Mouse (Mus musculus): Measurements from ENCODE around the gene Glb1l.

DNA sequence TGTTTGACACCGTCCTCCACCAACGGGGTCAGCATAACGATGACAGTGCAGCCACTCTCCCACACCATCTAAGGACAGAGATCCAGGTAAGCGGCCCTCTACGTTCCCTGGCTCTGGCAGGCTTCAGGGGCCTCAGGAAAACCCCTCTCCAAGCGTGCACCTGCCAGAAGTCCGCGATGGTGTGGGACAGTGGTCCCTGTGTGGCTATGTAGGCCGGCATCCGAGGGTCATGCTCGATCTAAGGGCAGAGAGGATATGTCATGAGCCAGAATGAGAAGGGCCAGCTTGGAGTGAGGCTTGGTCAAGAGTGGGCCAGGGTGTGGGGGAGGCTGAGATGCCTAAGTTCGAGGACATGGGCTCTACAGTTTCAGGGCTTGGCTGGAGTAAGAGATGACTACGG is 41.7 kb upstream of the Glb1l start:
- TF ChIP-seq CTCF (IDR thresholded peaks at IDR 0.05 in 2 of 3, conservative IDR thresholded peaks at IDR 0.05 in 1 of 3; ENCODE audit: control insufficient read depth in 1 of 3, insufficient read depth in 1 of 3, low read depth in 2 of 3, low read length in 3 of 3, poor library complexity in 1 of 3, severe bottlenecking in 1 of 3) (no peak), EP300 (IDR thresholded peaks at IDR 0.05; ENCODE audit: low read depth in 1 of 2, low read length in 2 of 2) (no peak), USF1 (IDR thresholded peaks at IDR 0.05; ENCODE audit: low read depth, low read length) (no peak), TAL1 (IDR thresholded peaks at IDR 0.05; ENCODE audit: low read length) (no peak), MAZ (IDR thresholded peaks at IDR 0.05; ENCODE audit: low read depth, low read length) (no peak), ZMIZ1 (IDR thresholded peaks at IDR 0.05; ENCODE audit: low read depth, low read length) (no peak), BHLHE40 (IDR thresholded peaks at IDR 0.05; ENCODE audit: borderline replicate concordance, low read depth, low read length) (no peak), MXI1 (IDR thresholded peaks at IDR 0.05; ENCODE audit: low read depth, low read length) (no peak)
